Mouse (Mus musculus) frontal cortex, postnatal 36 days (tissue): ENCODE measurements around the gene Tnfrsf14.

Experiments
- DNase-seq, 2 experiments: peaks; one replicate each; pipeline ENCODE4 v3.0.0; 2022; ENCODE audit warnings: low spot score in 2 of 2

The Tnfrsf14 gene

GRCm38 (mm10) chr4:154948940-154949588 is 20.7 kb upstream of the Tnfrsf14 start:
- no peak for DNase-seq

DNA sequence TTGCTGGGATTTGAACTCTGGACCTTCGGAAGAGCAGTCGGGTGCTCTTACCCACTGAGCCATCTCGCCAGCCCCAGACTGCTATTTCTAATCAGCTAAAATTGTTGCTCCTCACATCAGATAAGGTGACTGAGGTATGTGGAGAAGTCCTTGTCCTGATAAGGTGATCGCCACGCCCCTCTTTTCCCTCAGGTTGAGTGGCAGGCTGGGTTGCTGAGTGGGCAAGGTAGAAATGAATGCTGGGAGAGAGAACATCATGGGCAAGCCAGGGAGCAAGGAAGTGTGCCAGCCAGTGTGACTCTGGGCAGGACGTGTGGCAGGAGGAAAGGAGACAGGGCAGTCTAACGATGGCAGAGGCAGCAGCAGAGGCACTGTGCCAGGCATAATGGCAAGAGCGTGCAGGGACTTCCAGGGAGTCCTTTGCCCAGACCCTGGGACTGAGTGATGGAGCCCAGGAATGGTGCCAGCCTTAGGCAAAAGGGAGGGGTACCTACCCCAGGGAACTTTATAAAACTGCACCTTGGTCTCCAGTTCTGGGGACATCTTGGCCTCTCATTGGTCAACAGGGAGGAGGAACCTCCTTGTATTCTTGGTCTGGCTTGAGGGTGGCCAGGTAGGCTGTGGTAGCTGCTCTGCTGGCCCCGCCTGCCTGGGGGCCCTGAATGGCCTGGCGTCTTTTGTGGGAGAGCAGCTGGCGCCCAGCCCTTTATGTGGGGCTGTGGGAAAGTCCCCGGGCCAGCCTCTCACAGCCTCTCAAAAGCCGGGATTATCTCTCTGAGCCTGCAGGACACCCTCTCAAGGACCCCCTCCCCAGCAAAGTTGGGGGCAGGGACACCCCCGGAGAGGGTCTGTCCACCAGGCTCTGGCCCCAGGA is 19.9 kb upstream of the Tnfrsf14 start:
- DNase-seq: peak in 1 of 2 experiments; percentile 62

DNA sequence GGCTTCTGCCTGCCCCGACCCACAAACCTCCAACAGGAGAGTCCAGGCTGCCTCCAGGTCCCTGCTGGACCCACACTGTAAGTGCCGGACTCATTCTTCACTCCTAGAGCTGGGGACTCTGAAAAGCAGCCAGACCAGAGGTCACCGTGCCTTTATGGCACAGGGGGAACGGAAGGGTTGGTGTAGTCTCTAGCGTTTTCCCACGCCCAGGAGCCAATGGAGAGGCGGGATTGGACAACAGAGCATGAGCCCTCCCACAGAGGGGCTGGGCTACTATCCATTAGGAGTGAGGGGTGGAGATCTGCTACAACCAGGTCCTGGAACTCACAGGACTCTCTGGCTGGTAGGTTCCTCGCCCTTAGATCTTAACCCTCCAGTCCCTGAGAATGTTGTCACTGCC is 18.0 kb upstream of the Tnfrsf14 start:
- DNase-seq: peak in 1 of 2 experiments; percentile 59

DNA sequence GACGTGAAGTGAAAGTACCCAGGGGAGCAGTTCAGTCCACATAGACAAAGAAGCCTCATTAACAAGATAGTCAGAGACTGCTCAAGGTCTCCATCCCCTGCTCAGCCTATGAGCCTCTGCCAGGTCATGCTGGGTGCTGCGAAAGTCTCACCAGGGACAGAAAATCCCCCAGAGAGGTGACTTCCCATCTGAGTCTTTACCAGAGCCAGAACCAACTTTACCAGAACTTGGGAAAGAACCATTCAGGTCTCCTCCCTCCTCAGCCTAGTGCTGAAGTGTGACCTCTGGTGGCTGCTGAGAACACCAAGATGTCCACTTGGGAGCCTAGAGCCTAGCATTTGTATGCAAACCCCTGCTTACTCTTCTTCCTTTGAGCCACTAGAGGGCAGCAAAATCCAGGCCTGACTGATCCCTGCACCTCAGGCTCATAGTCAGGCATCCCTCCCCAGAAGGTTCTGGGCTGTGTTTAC is 15.8 kb upstream of the Tnfrsf14 start:
- DNase-seq: peak; percentile 59 to 80

- no peak for DNase-seq
Measured at GRCm38 (mm10) chr4:154943323-154944039, 15.1 kb upstream of the Tnfrsf14 start.

DNA sequence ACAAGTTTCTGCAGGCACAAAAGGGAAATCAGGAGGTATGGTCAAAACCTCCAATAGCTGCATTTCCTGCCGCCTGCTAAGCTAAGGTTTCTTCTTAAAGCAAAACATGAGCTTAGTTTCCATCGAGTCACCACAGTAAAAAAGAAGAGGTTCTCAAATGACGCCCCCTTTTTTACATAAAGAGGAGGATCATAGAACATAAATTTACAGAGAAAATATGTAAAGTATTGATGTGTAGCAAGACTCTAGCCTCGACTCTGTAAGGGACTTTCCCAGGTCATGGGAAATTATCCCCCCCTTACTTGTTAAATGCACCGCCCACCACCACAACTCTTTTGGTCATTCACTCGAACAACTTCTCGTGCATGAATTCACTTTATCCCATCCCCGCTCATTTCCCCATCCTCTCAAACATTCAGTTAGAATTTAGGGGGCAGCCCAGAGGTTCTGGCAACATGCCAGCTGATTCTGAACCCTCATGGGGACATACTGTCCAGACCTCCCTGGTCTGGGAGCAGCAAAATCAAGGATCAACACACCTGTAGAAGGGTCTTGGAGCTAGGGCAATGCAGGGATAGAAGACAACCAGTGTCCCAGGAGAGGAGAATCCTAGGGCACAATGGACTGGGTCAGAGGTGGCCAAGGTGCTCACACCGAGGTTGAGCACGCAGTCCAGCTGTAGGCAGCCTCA is 14.4 kb upstream of the Tnfrsf14 start:
- DNase-seq: no peak

DNA sequence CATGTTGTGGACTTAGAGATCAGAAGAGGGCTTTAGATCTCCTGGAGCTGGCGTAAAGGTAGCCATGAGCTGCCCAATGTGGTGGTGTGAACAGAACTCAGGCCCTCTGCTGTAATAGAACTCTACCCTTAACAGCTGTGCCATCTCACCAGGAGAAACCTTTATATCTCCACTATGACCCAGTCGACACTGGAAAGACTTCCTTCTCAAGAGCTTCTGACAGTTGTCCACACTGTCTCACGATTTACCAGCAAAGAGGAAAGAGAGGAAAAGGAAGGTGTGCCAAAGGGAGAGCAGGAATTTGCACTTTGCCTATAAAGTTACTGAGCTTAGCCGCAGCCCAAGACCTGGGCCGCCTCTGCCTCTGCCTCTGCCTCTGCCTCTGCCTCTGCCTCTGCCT is 13.5 kb upstream of the Tnfrsf14 start:
- no peak for DNase-seq

DNA sequence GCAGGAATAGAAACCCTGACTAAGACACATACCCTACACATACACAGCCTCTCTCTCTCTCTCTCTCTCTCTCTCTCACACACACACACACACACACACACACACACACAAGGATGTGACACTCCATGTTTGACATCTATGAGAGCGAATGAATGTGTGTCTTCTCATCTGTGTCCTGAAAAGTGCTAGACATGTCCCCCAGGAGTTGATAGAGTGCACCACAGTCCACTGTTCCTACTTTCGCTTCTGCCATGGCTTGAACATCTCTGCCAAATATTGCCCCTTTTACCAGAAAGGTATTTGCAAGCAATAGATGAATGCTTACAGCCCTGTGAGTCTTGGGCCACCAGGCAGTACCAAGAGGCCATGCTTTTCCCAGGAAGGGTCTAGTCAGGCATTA is 11.8 kb upstream of the Tnfrsf14 start:
- DNase-seq: no peak

DNA sequence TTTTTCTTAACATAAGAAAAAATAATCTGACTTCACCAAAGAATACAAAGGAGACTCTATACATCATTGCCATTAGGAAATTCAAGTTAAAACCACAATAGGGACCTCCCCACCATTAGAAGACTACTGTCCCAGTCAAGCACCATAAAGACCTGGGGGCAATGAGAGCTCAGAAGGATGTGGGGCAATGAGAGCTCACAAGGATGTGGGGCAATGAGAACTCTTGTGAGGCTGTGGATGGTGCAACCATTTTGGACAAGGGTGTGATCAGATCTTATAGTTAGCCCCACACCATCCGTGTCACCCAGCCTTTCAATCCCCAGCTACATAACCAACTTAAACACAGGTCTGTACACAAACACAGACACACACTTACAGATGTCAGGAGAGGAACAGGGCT is 9.4 kb upstream of the Tnfrsf14 start:
- DNase-seq: no peak

- no peak for DNase-seq
Measured at GRCm38 (mm10) chr4:154936542-154937255, 8.3 kb upstream of the Tnfrsf14 start.

GRCm38 (mm10) chr4:154935788-154936187 is 7.4 kb upstream of the Tnfrsf14 start:
- no peak for DNase-seq

GRCm38 (mm10) chr4:154934800-154935199 is 6.4 kb upstream of the Tnfrsf14 start:
- DNase-seq: no peak

DNA sequence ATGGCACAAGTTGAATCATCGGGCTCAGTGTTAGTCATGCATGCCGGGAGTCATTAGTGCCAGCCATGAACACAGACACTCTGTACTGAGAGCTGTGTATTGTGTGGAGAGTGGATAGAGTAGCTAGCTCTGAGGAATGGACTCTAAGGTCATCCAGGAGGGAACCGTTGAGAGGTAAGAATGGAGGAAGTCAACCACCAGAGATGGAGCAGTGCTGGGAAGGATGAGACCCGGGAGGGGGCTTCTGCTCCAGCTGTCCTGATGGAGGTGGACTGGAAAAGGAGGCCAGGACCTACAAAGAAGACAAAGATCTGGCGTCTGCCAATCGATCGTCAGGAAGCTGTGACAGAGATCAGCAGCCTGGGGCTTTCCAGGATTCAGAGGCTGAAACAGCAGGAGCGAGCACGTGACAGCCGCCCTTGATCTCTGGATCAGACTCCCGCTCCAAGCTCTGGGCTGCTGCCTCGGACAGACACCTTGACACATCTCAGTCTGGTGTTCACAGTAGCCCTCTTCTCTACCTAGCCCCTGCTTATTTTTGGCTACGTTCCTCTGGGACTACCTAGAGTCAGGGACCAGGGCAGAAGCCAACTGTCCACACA is 5.0 kb upstream of the Tnfrsf14 start:
- DNase-seq: no peak

- no peak for DNase-seq
Measured at GRCm38 (mm10) chr4:154929088-154929660, 811 bp upstream of the Tnfrsf14 start.

DNA sequence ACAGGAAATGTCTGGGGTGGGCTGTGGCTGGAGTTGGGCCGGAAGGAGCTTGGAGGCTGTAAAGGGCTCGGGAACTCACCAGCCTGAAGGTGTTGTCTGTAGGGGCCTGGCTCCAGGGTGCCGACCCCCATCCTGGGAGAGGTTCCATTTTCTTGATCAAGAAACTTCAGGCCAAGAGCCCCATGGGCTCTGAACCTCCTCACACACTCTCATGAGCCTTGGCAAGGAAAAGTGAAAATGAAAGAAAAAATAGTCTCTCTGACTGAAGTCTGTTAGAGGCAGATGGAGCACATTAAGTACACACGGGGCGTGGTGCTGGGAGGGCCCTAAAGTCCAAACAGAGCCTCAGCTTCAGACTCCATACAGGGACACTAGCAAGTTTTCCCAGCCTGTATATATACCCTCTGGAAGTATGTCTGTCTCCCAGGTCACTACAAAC is 445 bp downstream of the Tnfrsf14 start:
- no peak for DNase-seq

DNA sequence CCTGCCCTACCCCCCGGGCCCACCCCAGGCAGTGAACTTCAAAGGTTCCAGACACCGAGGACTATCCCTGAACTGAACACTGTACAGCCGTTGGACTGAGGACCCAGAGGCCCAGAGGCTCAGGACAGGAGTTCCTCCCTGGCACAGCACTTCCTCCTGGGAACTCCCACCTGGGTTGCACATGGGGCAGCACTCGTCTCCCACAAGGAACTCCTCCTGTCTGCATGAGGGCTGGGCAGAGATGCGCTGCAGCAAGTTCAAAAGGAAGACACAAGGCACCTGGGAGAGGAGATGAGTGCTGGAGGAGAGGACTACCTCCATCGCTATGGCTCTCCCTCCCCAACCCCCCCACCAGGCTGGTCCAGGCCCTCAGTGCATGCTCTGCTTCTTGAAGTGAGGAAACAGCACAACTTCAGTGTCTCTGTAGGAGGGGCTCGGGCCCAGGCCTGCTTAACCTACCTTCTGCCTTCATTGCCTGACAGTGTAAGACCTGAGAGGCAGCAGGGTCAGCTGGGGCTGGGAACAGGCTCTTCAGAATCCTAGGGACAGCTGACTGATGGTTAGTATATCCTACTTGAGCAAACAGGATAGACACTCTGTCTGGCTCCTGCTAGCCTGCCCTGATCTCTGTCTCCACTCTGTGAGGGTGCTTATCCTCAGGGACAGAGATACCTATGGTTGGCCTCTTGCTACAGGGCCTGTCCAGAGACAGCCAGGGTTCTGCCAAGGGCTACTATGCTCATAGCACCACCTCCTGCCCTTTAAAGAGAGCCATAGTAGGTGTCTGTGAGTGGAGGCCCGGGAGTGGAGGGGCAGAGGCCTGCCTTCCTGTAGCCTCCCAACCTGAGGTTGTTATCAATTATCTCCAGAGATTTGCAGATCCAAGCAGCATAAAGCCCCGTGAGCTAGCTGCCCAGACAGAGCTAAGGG is 1.1 kb downstream of the Tnfrsf14 start:
- no peak for DNase-seq

DNA sequence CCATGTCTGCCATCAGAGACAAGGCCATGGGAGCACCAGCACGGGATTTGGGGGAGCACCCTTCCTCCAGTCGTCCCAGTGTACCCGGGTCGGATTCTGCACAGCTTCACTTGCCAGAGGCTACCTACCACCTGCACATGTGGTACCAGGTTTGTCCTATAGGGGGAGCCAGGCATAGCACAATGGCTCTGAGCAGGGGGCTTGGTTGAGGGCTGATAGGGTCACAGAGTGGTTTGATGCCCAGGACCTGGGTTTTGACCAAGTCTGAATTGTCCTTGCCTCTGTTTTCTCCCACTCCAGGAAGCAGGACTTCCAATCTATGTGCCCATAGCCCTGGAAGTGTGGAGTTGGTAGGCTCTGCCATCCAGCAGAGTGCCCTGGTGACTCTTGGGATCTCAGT is 3.0 kb downstream of the Tnfrsf14 start:
- DNase-seq: no peak

DNA sequence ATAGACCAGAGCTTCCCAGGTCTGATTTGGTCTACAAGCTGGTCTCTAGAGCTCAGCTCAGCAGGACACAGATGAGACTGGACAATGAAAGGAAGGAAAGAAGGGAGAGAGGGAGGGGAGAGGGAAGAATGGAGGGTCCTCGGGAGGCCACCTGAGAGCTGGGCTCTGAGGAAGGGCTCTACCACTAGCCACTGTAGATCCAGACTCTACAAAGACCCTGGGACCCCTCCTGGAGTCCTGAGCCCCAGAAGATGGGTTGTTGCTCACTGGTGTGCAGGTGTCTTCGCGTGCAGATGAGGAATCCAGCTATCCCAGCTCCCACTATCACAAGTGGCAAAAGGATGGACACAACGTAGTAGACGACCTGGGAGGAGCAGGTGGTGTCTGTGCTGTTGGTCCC is 5.4 kb downstream of the Tnfrsf14 start:
- no peak for DNase-seq

- no peak for DNase-seq
Measured at GRCm38 (mm10) chr4:154922291-154922690, 6.1 kb downstream of the Tnfrsf14 start.
